Mouse (Mus musculus): Measurements from ENCODE around the gene Eif3k. TPM values are rescaled to one million over a fixed set of nuclear protein-coding genes. Genes with fewer than 3 reads are reported as not detected.

The Eif3k gene
- polyA plus RNA-seq, 1 experiment from 2014 or later, result 409 TPM

DNA sequence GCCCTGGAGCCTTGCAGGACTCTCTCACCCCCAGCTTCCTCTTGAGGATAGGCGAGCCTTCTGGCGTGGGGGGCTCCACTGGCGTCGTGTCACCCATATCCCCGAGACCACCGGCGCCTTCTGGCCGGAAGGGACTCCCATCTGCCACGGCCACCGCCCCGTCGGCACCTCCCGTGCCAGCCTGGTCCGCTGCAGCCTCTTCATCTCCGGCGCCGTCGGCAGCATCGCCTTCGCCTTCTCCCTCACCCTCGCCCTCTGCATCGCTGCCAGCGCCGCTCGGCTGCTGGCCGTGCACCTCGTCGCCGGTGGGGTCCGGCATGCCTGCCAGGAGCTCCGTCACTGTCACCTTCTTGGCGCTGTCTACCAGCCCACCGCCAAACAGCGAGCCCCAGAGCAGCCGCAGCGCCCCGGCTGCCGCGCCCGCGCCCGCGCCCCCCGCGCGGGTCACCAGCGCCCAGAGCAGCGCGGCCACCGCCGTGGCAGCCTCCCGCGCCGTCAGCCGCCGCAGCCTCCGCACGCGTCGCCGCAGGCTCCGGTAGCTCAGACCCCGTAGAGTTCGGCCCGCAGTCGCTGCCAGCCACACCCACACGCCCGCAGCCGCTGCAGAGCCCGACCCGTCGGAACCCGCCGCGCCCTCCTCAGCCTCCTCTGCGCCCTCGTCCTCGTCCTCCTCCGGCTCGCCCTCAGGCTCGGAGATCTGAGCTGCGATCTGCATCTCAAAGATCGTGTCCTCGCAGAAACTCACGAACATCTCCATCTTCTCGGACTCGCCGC, 38.0 kb upstream of the Eif3k start:
- no peak for ATAC-seq (ENCODE audit: low FRiP score)
- Histone ChIP-seq H3K9ac (ENCODE audit: low read depth, low read length) (0 out of 2 replicates have a peak overlapping the region, but pooled peaks have one; percentile 28), H3K9me3 (ENCODE audit: control insufficient read depth, low read length) (0 out of 2 replicates have a peak, but pooled peaks cover 2% of the 10 kb centered on the region), H3K27me3 (ENCODE audit: control insufficient read depth, insufficient read depth, low read length) (peaks cover 33% of the 10 kb centered on the region), H3K36me3 (ENCODE audit: control insufficient read depth, insufficient read depth, low read length) (no peaks in the 10 kb centered on the region), H3K27ac (ENCODE audit: low read depth, low read length) (no peak overlapping the region), H3K4me2 (replicated peaks; ENCODE audit: low read depth, low read length) (peak overlapping the region; percentile 56), H3K4me1 (replicated peaks; ENCODE audit: control insufficient read depth, insufficient read depth, low read length) (peaks cover 2% of the 10 kb centered on the region; the same call in 1 of the 2 replicates), H3K4me3 (ENCODE audit: low read depth, low read length) (peak overlapping the region; percentile 36)
- 5% methylated on average over 82 of the region's 88 CpGs for WGBS
- DNase-seq (ENCODE audit: low spot score), result peak; percentile 41

DNA sequence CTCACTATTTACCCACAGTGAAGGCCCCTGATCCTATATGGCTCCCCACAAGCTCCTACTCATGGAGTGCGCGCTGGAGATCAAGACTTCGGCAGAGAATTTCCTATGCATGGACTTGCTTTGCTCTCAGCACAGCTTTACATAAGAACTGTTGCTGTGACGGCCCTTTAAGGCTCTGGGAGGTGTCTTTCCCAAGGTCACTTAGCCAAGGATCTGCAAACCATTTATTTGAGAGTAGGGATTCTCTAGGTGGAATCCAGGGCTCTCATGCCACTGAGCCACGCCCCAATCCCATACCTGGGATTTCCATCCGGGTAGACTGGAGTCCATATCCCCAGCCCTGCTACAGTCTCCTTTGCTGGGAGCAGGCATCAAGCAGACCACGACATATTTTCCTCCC, 35.6 kb upstream of the Eif3k start:
- H3K4me3 ChIP-seq (ENCODE audit: low read depth, low read length), result no peak overlapping the region
- 87% methylated on average over 7 of the region's 7 CpGs for WGBS
- ATAC-seq (ENCODE audit: low FRiP score) (no peak), DNase-seq (ENCODE audit: low spot score) (no peak)
- H3K27me3 ChIP-seq (ENCODE audit: control insufficient read depth, insufficient read depth, low read length), result peaks cover 33% of the 10 kb centered on the region
- no peak overlapping the region for H3K4me2 ChIP-seq (replicated peaks; ENCODE audit: low read depth, low read length)
- no peak overlapping the region for H3K9ac ChIP-seq (ENCODE audit: low read depth, low read length)
- H3K4me1 ChIP-seq (replicated peaks; ENCODE audit: control insufficient read depth, insufficient read depth, low read length), result peaks cover 2% of the 10 kb centered on the region; the same call in 1 of the 2 replicates
- H3K9me3 ChIP-seq (ENCODE audit: control insufficient read depth, low read length), result 0 out of 2 replicates have a peak, but pooled peaks cover 2% of the 10 kb centered on the region
- no peak overlapping the region for H3K27ac ChIP-seq (ENCODE audit: low read depth, low read length)
- no peaks in the 10 kb centered on the region for H3K36me3 ChIP-seq (ENCODE audit: control insufficient read depth, insufficient read depth, low read length)

GRCm38 (mm10) chr7:29016440-29016839, 34.8 kb upstream of the Eif3k start:
- no peak overlapping the region for H3K27ac ChIP-seq (ENCODE audit: low read depth, low read length)
- H3K9me3 ChIP-seq (ENCODE audit: control insufficient read depth, low read length), result 0 out of 2 replicates have a peak, but pooled peaks cover 2% of the 10 kb centered on the region
- WGBS, result 89% methylated on average over 7 of the region's 7 CpGs
- no peak overlapping the region for H3K9ac ChIP-seq (ENCODE audit: low read depth, low read length)
- no peaks in the 10 kb centered on the region for H3K36me3 ChIP-seq (ENCODE audit: control insufficient read depth, insufficient read depth, low read length)
- DNase-seq (ENCODE audit: low spot score), result no peak
- H3K27me3 ChIP-seq (ENCODE audit: control insufficient read depth, insufficient read depth, low read length), result peaks cover 33% of the 10 kb centered on the region
- no peak overlapping the region for H3K4me2 ChIP-seq (replicated peaks; ENCODE audit: low read depth, low read length)
- H3K4me3 ChIP-seq (ENCODE audit: low read depth, low read length), result no peak overlapping the region
- peaks cover 2% of the 10 kb centered on the region; the same call in 1 of the 2 replicates for H3K4me1 ChIP-seq (replicated peaks; ENCODE audit: control insufficient read depth, insufficient read depth, low read length)
- ATAC-seq (ENCODE audit: low FRiP score), result no peak

DNA sequence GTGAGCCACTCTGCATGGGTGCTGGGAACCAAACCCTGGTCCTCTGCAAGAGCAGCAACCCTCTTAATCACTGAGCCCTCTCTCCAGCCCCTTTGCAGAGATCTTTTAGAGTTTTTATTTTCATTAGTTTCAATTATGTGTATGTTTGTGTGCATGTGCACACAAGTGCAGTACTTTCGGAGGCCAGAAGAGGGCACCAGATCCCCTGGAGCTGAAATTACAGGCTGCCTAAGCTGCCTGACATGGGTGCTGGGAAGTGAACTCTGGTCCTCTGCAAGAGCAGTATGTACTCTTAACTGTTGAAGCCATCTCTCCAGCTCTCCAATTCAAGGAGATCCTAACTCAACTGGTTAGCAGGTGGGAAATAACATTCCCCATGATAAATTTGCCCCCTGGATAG, 33.3 kb upstream of the Eif3k start:
- no peaks in the 10 kb centered on the region for H3K36me3 ChIP-seq (ENCODE audit: control insufficient read depth, insufficient read depth, low read length)
- H3K27ac ChIP-seq (ENCODE audit: low read depth, low read length), result no peak overlapping the region
- no peak overlapping the region for H3K4me3 ChIP-seq (ENCODE audit: low read depth, low read length)
- 0 out of 2 replicates have a peak, but pooled peaks cover 2% of the 10 kb centered on the region for H3K9me3 ChIP-seq (ENCODE audit: control insufficient read depth, low read length)
- no peak overlapping the region for H3K9ac ChIP-seq (ENCODE audit: low read depth, low read length)
- no peak overlapping the region for H3K4me2 ChIP-seq (replicated peaks; ENCODE audit: low read depth, low read length)
- ATAC-seq (ENCODE audit: low FRiP score) (no peak), DNase-seq (ENCODE audit: low spot score) (no peak)
- peaks cover 2% of the 10 kb centered on the region; the same call in 1 of the 2 replicates for H3K4me1 ChIP-seq (replicated peaks; ENCODE audit: control insufficient read depth, insufficient read depth, low read length)
- WGBS, result 92% methylated on average over 1 of the region's 1 CpGs
- peaks cover 24% of the 10 kb centered on the region for H3K27me3 ChIP-seq (ENCODE audit: control insufficient read depth, insufficient read depth, low read length)

- no peak overlapping the region for H3K27ac ChIP-seq (ENCODE audit: low read depth, low read length)
- no peak overlapping the region for H3K4me3 ChIP-seq (ENCODE audit: low read depth, low read length)
- no peaks in the 10 kb centered on the region for H3K27me3 ChIP-seq (ENCODE audit: control insufficient read depth, insufficient read depth, low read length)
- no peak overlapping the region for H3K4me2 ChIP-seq (replicated peaks; ENCODE audit: low read depth, low read length)
- WGBS, result 75% methylated on average over 9 of the region's 9 CpGs
- H3K9ac ChIP-seq (ENCODE audit: low read depth, low read length), result no peak overlapping the region
- ATAC-seq (ENCODE audit: low FRiP score), result no peak
- no peaks in the 10 kb centered on the region for H3K4me1 ChIP-seq (replicated peaks; ENCODE audit: control insufficient read depth, insufficient read depth, low read length)
- H3K9me3 ChIP-seq (ENCODE audit: control insufficient read depth, low read length), result no peaks in the 10 kb centered on the region
- no peak for DNase-seq (ENCODE audit: low spot score)
- no peaks in the 10 kb centered on the region for H3K36me3 ChIP-seq (ENCODE audit: control insufficient read depth, insufficient read depth, low read length)
These were observed 27.1 kb upstream of the Eif3k start for GRCm38 (mm10) chr7:29008714-29009113.

DNA sequence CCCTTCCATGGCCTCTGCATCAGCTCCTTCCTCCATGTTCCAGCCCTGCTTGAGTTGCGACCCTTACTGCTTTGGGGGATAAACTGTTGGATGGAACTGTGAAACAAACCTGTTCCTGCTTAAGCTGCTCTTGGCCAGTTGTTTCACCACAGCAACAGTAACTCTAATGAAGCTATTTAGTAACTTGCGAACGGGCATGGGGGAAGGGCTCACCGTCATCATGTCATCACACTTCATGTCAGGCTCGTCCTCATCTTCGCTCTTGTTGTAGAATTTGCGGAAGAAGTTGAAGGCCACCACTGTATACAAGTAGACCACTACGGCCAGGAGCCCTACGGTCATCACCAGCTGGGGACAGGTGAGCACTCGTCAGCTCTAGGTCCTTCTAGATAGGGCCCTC, 26.5 kb upstream of the Eif3k start:
- H3K4me3 ChIP-seq (ENCODE audit: low read depth, low read length), result no peak overlapping the region
- H3K36me3 ChIP-seq (ENCODE audit: control insufficient read depth, insufficient read depth, low read length), result no peaks in the 10 kb centered on the region
- no peaks in the 10 kb centered on the region for H3K9me3 ChIP-seq (ENCODE audit: control insufficient read depth, low read length)
- no peak overlapping the region for H3K4me2 ChIP-seq (replicated peaks; ENCODE audit: low read depth, low read length)
- no peak for DNase-seq (ENCODE audit: low spot score)
- H3K27ac ChIP-seq (ENCODE audit: low read depth, low read length), result no peak overlapping the region
- no peak overlapping the region for H3K9ac ChIP-seq (ENCODE audit: low read depth, low read length)
- no peaks in the 10 kb centered on the region for H3K4me1 ChIP-seq (replicated peaks; ENCODE audit: control insufficient read depth, insufficient read depth, low read length)
- 91% methylated on average over 10 of the region's 10 CpGs for WGBS
- no peaks in the 10 kb centered on the region for H3K27me3 ChIP-seq (ENCODE audit: control insufficient read depth, insufficient read depth, low read length)
- no peak for ATAC-seq (ENCODE audit: low FRiP score)

- no peaks in the 10 kb centered on the region for H3K9me3 ChIP-seq (ENCODE audit: control insufficient read depth, low read length)
- no peak overlapping the region for H3K9ac ChIP-seq (ENCODE audit: low read depth, low read length)
- no peak for DNase-seq (ENCODE audit: low spot score)
- H3K36me3 ChIP-seq (ENCODE audit: control insufficient read depth, insufficient read depth, low read length), result no peaks in the 10 kb centered on the region
- no peaks in the 10 kb centered on the region for H3K4me1 ChIP-seq (replicated peaks; ENCODE audit: control insufficient read depth, insufficient read depth, low read length)
- H3K4me3 ChIP-seq (ENCODE audit: low read depth, low read length), result no peak overlapping the region
- no peak overlapping the region for H3K27ac ChIP-seq (ENCODE audit: low read depth, low read length)
- 86% methylated on average over 9 of the region's 9 CpGs for WGBS
- H3K4me2 ChIP-seq (replicated peaks; ENCODE audit: low read depth, low read length), result no peak overlapping the region
- no peak for ATAC-seq (ENCODE audit: low FRiP score)
- H3K27me3 ChIP-seq (ENCODE audit: control insufficient read depth, insufficient read depth, low read length), result no peaks in the 10 kb centered on the region
These were observed 25.8 kb upstream of the Eif3k start for GRCm38 (mm10) chr7:29007224-29008101.

- WGBS, result 7% methylated on average over 43 of the region's 43 CpGs
- peak; percentile 88 for DNase-seq (ENCODE audit: low spot score)
- H3K4me2 ChIP-seq (replicated peaks; ENCODE audit: low read depth, low read length), result peak overlapping the region; percentile 78
- peak overlapping the region; percentile 43 for H3K4me3 ChIP-seq (ENCODE audit: low read depth, low read length)
- peak; percentile 74 for ATAC-seq (ENCODE audit: low FRiP score)
- H3K9ac ChIP-seq (ENCODE audit: low read depth, low read length), result peak overlapping the region; percentile 68
- H3K27ac ChIP-seq (ENCODE audit: low read depth, low read length), result no peak overlapping the region
- no peaks in the 10 kb centered on the region for H3K4me1 ChIP-seq (replicated peaks; ENCODE audit: control insufficient read depth, insufficient read depth, low read length)
- no peaks in the 10 kb centered on the region for H3K9me3 ChIP-seq (ENCODE audit: control insufficient read depth, low read length)
- H3K36me3 ChIP-seq (ENCODE audit: control insufficient read depth, insufficient read depth, low read length), result no peaks in the 10 kb centered on the region
- no peaks in the 10 kb centered on the region for H3K27me3 ChIP-seq (ENCODE audit: control insufficient read depth, insufficient read depth, low read length)
These were observed 19.3 kb upstream of the Eif3k start for GRCm38 (mm10) chr7:29000651-29001605.

All from hindbrain, embryonic 11.5 days (tissue).